39 mouse cellular contexts compared by ENCODE assay signal in the genomic region with DNA sequence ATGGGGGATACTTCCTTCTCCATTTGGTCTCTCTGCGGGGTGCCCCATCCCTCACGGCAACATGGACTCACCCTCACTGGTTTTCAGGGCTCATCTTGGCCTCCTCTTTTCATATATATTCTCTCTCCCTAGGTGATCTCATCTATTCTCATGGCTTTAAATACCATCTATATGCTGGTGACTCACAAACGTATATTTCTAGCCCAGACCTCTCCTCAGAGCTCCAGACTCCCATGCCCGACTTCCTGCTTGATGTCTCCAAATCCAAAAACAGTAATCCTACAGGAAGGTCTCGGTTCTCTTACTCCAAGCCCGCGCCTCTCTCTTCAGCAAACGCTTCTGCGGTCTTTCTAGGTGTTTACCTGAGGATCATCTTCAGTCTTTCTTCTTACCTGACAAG. TPM values are rescaled to one million over a fixed set of nuclear protein-coding genes. Genes with fewer than 3 reads are reported as not detected.
"Had no signal": no experiment of that assay in that cellular context is flagged by ENCODE, and none has a peak within 500 bp of the region (broad histone marks: within the 10 kb centered on the region; RNA-seq: fewer than 3 reads in every experiment).

No protein-coding gene starts in this region.

- H3K4me2 ChIP-seq: heart, embryonic 11.5 days; heart, embryonic 13.5 days; heart, embryonic 15.5 days; hindbrain, embryonic 13.5 days; hindbrain, embryonic 15.5 days; kidney, embryonic 15.5 days; limb, embryonic 12.5 days; liver, embryonic 11.5 days; liver, embryonic 13.5 days; liver, embryonic 15.5 days had no signal

- H3K27ac ChIP-seq: heart, adult 2 months; heart, embryonic 13.5 days; heart, embryonic 15.5 days; hindbrain, embryonic 13.5 days; hindbrain, embryonic 15.5 days; hindbrain, postnatal 0 days; kidney, embryonic 15.5 days; kidney, postnatal 0 days; layer of hippocampus, adult 2 months; limb, embryonic 10.5 days; limb, embryonic 12.5 days; liver, embryonic 13.5 days; liver, embryonic 15.5 days had no signal

- ATAC-seq: hindbrain, postnatal 0 days; intestine, embryonic 16.5 days had no signal

- H3K9me3 ChIP-seq: heart, embryonic 13.5 days; heart, embryonic 15.5 days; hindbrain, embryonic 15.5 days; limb, embryonic 10.5 days; liver, embryonic 13.5 days; liver, embryonic 15.5 days had no signal

- H3K9ac ChIP-seq: heart, embryonic 13.5 days; heart, embryonic 15.5 days; hindbrain, embryonic 13.5 days; hindbrain, embryonic 15.5 days; kidney, embryonic 15.5 days; limb, embryonic 12.5 days; liver, embryonic 13.5 days; liver, embryonic 15.5 days had no signal

- H3K36me3 ChIP-seq: heart, embryonic 13.5 days; heart, embryonic 15.5 days; hindbrain, embryonic 13.5 days; hindbrain, embryonic 15.5 days; kidney, embryonic 15.5 days; limb, embryonic 10.5 days; limb, embryonic 12.5 days; liver, embryonic 13.5 days; liver, embryonic 15.5 days had no signal

- H3K27me3 ChIP-seq: hindbrain, embryonic 15.5 days had no signal

- DNase-seq: gastrocnemius, postnatal 14 days; gastrocnemius, postnatal 36 days; heart, adult 11 months; heart, adult 2 months; heart, postnatal 14 days; heart, postnatal 36 days; kidney, adult 11 months; kidney, adult 2 months; kidney, adult 9 months; kidney, postnatal 14 days; kidney, postnatal 4 days; liver; liver, embryonic 13.5 days had no signal

- H3K4me3 ChIP-seq: heart, adult 2 months; heart, embryonic 13.5 days; heart, embryonic 15.5 days; hindbrain, embryonic 13.5 days; hindbrain, embryonic 15.5 days; kidney, embryonic 15.5 days; layer of hippocampus, adult 2 months; limb, embryonic 10.5 days; limb, embryonic 12.5 days; liver, embryonic 13.5 days; liver, embryonic 15.5 days had no signal

RNA-seq across cellular contexts. Expression of a gene that starts 3.9 kb away (rescaled TPM):
- total RNA-seq: gastrocnemius, adult 18-20 months; gastrocnemius, adult 8-10 months; gastrocnemius, postnatal 14 days; gastrocnemius, postnatal 36 days; heart, adult 2 months; heart, postnatal 14 days; heart, postnatal 36 days; hematopoietic stem cell, adult 5-6 weeks had no signal
- polyA plus RNA-seq: gonadal fat pad, adult 2 months; heart, adult 2 months; heart, embryonic 15.5 days; heart, postnatal 0 days; liver, embryonic 15.5 days had no signal

RNA-seq across cellular contexts. Expression of a gene that starts 11.8 kb away (rescaled TPM):
- total RNA-seq: gastrocnemius, adult 18-20 months; gastrocnemius, adult 8-10 months; gastrocnemius, postnatal 14 days; gastrocnemius, postnatal 36 days; heart, adult 2 months; heart, postnatal 14 days; heart, postnatal 36 days; hematopoietic stem cell, adult 5-6 weeks; hindbrain, postnatal 0 days; layer of hippocampus, adult 2 months; layer of hippocampus, postnatal 10 days; layer of hippocampus, postnatal 25 days; left cerebral cortex, postnatal 14 days; left cerebral cortex, postnatal 36 days had no signal
- polyA plus RNA-seq: gonadal fat pad, adult 2 months; heart, adult 2 months; heart, embryonic 11.5 days; heart, embryonic 13.5 days; heart, embryonic 15.5 days; heart, postnatal 0 days; hindbrain, embryonic 11.5 days; hindbrain, embryonic 13.5 days; intestine, embryonic 14.5 days; intestine, embryonic 16.5 days; kidney, adult 2 months; kidney, embryonic 15.5 days; limb, embryonic 10.5 days; limb, embryonic 12.5 days; limb, embryonic 14.5 days; liver, embryonic 11.5 days; liver, embryonic 13.5 days; liver, embryonic 15.5 days had no signal
